Mouse (Mus musculus): ENCODE measurements around the gene Pdx1. TPM values are rescaled to one million over a fixed set of nuclear protein-coding genes. Genes with fewer than 3 reads are reported as not detected.

Pdx1 gene
- polyA plus RNA-seq (2015; fragmentation: Nextera tagmentation; extraction: Ambion mirVana) = not detected in 2 replicates

DNA sequence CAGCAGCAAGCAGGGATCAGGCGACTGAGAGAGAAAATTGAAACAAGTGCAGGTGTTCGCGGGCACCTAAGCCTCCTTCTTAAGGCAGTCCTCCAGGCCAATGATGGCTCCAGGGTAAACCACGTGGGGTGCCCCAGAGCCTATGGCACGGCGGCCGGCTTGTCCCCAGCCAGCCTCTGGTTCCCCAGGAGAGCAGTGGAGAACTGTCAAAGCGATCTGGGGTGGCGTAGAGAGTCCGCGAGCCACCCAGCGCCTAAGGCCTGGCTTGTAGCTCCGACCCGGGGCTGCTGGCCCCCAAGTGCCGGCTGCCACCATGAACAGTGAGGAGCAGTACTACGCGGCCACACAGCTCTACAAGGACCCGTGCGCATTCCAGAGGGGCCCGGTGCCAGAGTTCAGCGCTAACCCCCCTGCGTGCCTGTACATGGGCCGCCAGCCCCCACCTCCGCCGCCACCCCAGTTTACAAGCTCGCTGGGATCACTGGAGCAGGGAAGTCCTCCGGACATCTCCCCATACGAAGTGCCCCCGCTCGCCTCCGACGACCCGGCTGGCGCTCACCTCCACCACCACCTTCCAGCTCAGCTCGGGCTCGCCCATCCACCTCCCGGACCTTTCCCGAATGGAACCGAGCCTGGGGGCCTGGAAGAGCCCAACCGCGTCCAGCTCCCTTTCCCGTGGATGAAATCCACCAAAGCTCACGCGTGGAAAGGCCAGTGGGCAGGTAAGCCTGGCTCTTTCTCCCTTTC, at the start of gene Pdx1:
Pdx1 (plus strand) TSS at position 34 of the 747 bp plus-strand sequence.
- no peaks in the 10 kb centered on the region for H3K36me3 ChIP-seq (ENCODE audit: control insufficient read depth, insufficient read depth, low read length)
- ATAC-seq = no peak
- no peaks in the 10 kb centered on the region for H3K9me3 ChIP-seq (ENCODE audit: control insufficient read depth, low read length)
- H3K27ac ChIP-seq (ENCODE audit: low read depth, low read length) = no peak within 1 kb of the TSS
- peaks cover 73% of the 10 kb centered on the region for H3K27me3 ChIP-seq (replicated peaks; ENCODE audit: control insufficient read depth, insufficient read depth, low read length)
- no peaks in the 10 kb centered on the region for H3K4me1 ChIP-seq (ENCODE audit: control insufficient read depth, insufficient read depth, low read depth, low read length)
- H3K4me3 ChIP-seq (ENCODE audit: low read length) = no peak within 1 kb of the TSS
- no peak within 1 kb of the TSS for H3K9ac ChIP-seq (ENCODE audit: low read depth, low read length)
- under 1% methylated on average over 39 of the region's 44 CpGs for WGBS
- no peak within 1 kb of the TSS for H3K4me2 ChIP-seq (ENCODE audit: low read length)

DNA sequence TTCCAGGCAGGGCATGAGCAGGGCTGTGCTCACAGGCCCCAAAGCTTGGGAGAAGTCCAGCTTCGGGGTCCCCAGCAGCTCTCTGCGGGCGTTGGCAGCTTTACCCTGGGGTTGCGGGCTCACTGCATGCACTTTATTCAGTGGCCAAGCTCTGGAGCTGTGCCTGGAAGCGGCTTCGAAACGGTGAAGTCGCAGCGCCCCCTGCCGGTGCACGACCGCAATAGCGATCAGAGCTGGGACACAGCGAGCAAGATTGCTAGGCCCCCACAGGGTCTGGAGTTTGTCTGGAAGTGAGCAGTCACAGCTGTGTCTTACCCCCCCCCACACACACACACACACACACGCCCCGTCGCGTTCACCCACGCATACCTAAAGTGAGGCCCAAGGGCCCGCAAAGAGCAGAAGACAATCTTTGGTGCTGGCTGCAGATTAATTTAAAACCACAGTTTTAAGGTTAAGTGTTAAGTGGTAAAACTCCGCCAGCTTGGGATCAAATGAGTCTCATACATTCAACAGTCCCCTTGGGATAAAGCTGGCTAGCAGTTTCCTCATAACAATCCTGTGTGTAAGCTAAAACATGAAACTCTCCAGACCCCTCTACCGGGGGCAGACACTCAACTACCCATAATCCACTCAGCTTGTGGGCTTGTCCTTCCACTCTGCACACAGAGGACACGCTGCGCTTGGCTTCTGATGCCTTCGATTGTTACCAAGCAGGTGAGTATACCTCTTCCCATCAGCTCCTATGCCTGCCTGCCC, 42.2 kb upstream of the Pdx1 start:
- peak; percentile 92 for ATAC-seq

DNA sequence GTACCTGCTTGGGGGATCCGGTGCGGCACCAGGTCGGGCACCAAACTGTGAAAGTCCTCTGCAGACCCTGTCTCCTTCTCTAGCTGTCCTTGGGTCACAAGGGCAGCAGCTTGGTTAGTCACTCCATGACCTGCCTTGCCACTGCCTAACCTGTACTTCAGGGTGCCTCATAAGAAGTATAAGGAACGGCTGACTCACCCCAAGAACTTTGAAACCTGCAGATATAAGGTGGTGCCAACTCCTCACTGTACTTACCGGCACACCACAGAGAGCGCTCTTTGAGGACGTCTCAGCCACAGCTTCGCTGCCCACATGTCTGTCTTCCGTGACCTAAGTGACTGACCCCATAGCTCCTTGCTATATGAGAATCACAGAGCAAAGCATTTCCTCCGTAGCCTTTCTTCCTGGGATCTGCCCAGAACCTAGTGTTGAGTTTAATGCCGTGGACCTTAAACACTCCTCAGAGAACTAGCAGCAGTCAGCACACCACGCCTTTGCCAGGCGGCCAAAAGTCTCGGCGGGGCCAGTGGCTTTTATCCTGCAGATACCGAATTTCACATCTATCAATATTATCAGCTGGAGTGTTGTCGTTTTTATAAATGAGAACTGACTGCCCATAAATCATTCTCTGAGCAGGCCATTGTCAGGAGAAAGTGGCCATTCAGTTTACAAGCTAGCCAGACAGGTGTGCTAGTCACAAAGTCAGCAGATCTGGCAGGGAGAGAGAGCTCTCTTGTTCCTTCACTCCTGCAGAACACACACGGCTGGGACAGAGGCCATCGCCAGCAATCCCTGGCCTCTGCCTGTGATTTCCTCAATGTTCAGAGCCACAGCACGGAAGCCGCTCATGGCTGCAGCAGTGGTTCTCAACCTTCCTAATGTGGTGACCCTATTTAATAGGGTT, 34.1 kb upstream of the Pdx1 start:
- no peak for ATAC-seq
- 65% methylated on average over 21 of the region's 21 CpGs for WGBS
- Histone ChIP-seq H3K4me2 (ENCODE audit: low read length) (no peak overlapping the region), H3K27ac (ENCODE audit: low read depth, low read length) (no peak overlapping the region), H3K4me3 (ENCODE audit: low read length) (no peak overlapping the region), H3K27me3 (replicated peaks; ENCODE audit: control insufficient read depth, insufficient read depth, low read length) (no peaks in the 10 kb centered on the region), H3K36me3 (ENCODE audit: control insufficient read depth, insufficient read depth, low read length) (no peaks in the 10 kb centered on the region), H3K9me3 (ENCODE audit: control insufficient read depth, low read length) (no peaks in the 10 kb centered on the region), H3K4me1 (ENCODE audit: control insufficient read depth, insufficient read depth, low read depth, low read length) (no peaks in the 10 kb centered on the region), H3K9ac (ENCODE audit: low read depth, low read length) (no peak overlapping the region)

More for the DNA sequence above, 42.2 kb upstream of the Pdx1 start:
- Histone ChIP-seq H3K4me3 (ENCODE audit: low read length) (no peak overlapping the region), H3K27me3 (replicated peaks; ENCODE audit: control insufficient read depth, insufficient read depth, low read length) (peaks cover 50% of the 10 kb centered on the region), H3K4me2 (ENCODE audit: low read length) (peak overlapping the region; percentile 25; the same call in 1 of the 2 replicates), H3K4me1 (ENCODE audit: control insufficient read depth, insufficient read depth, low read depth, low read length) (peaks cover 4% of the 10 kb centered on the region; the same call in 1 of the 2 replicates), H3K9ac (ENCODE audit: low read depth, low read length) (peak overlapping the region; percentile 27; the same call in 1 of the 2 replicates), H3K36me3 (ENCODE audit: control insufficient read depth, insufficient read depth, low read length) (no peaks in the 10 kb centered on the region), H3K27ac (ENCODE audit: low read depth, low read length) (no peak overlapping the region), H3K9me3 (ENCODE audit: control insufficient read depth, low read length) (no peaks in the 10 kb centered on the region)
- 20% methylated on average over 25 of the region's 25 CpGs for WGBS

GRCm38 (mm10) chr5:147243908-147244307, 25.9 kb upstream of the Pdx1 start:
- Histone ChIP-seq H3K9ac (ENCODE audit: low read depth, low read length) (no peak overlapping the region), H3K4me2 (ENCODE audit: low read length) (no peak overlapping the region), H3K9me3 (ENCODE audit: control insufficient read depth, low read length) (no peaks in the 10 kb centered on the region), H3K4me3 (ENCODE audit: low read length) (no peak overlapping the region), H3K27ac (ENCODE audit: low read depth, low read length) (no peak overlapping the region), H3K27me3 (replicated peaks; ENCODE audit: control insufficient read depth, insufficient read depth, low read length) (no peaks in the 10 kb centered on the region; the same call in 1 of the 2 replicates), H3K36me3 (ENCODE audit: control insufficient read depth, insufficient read depth, low read length) (no peaks in the 10 kb centered on the region), H3K4me1 (ENCODE audit: control insufficient read depth, insufficient read depth, low read depth, low read length) (no peaks in the 10 kb centered on the region)
- no peak for ATAC-seq
- WGBS = 83% methylated on average over 7 of the region's 7 CpGs

DNA sequence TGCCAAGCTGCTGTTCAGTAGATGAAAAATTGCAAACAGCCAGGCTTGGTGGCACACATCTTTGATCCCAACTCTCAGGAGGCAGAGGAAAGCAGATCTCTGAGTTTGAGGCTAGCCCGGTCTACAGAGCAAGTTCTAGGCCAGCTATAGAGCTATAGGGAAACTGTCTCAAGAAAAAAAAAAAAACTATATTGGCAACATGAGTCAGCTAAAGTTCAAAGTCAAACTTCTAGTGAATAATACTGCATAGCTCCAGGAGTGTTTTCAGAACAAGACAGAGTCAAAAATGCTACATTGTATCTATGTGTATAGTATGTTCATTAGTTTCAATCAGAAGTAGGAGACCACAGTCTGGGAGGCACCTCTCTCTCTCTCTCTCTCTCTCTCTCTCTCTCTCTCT, 9.6 kb upstream of the Pdx1 start:
- H3K27ac ChIP-seq (ENCODE audit: low read depth, low read length) = no peak overlapping the region
- ATAC-seq = no peak
- H3K4me3 ChIP-seq (ENCODE audit: low read length) = no peak overlapping the region
- no peaks in the 10 kb centered on the region for H3K9me3 ChIP-seq (ENCODE audit: control insufficient read depth, low read length)
- no peak overlapping the region for H3K9ac ChIP-seq (ENCODE audit: low read depth, low read length)
- no peak overlapping the region for H3K4me2 ChIP-seq (ENCODE audit: low read length)
- no peaks in the 10 kb centered on the region for H3K36me3 ChIP-seq (ENCODE audit: control insufficient read depth, insufficient read depth, low read length)
- 91% methylated on average over 1 of the region's 1 CpGs for WGBS
- peaks cover 5% of the 10 kb centered on the region for H3K27me3 ChIP-seq (replicated peaks; ENCODE audit: control insufficient read depth, insufficient read depth, low read length)
- no peaks in the 10 kb centered on the region for H3K4me1 ChIP-seq (ENCODE audit: control insufficient read depth, insufficient read depth, low read depth, low read length)

GRCm38 (mm10) chr5:147260778-147261177, 9.0 kb upstream of the Pdx1 start:
- H3K4me1 ChIP-seq (ENCODE audit: control insufficient read depth, insufficient read depth, low read depth, low read length) = no peaks in the 10 kb centered on the region
- no peak overlapping the region for H3K4me2 ChIP-seq (ENCODE audit: low read length)
- no peaks in the 10 kb centered on the region for H3K9me3 ChIP-seq (ENCODE audit: control insufficient read depth, low read length)
- H3K9ac ChIP-seq (ENCODE audit: low read depth, low read length) = no peak overlapping the region
- H3K27me3 ChIP-seq (replicated peaks; ENCODE audit: control insufficient read depth, insufficient read depth, low read length) = peaks cover 10% of the 10 kb centered on the region
- 65% methylated on average over 4 of the region's 4 CpGs for WGBS
- no peak overlapping the region for H3K27ac ChIP-seq (ENCODE audit: low read depth, low read length)
- no peak overlapping the region for H3K4me3 ChIP-seq (ENCODE audit: low read length)
- no peaks in the 10 kb centered on the region for H3K36me3 ChIP-seq (ENCODE audit: control insufficient read depth, insufficient read depth, low read length)
- no peak for ATAC-seq

- no peak overlapping the region for H3K9ac ChIP-seq (ENCODE audit: low read depth, low read length)
- H3K4me3 ChIP-seq (ENCODE audit: low read length) = no peak overlapping the region
- H3K4me2 ChIP-seq (ENCODE audit: low read length) = no peak overlapping the region
- WGBS = 49% methylated on average over 11 of the region's 11 CpGs
- H3K9me3 ChIP-seq (ENCODE audit: control insufficient read depth, low read length) = no peaks in the 10 kb centered on the region
- H3K4me1 ChIP-seq (ENCODE audit: control insufficient read depth, insufficient read depth, low read depth, low read length) = no peaks in the 10 kb centered on the region
- ATAC-seq = no peak
- no peaks in the 10 kb centered on the region for H3K36me3 ChIP-seq (ENCODE audit: control insufficient read depth, insufficient read depth, low read length)
- no peak overlapping the region for H3K27ac ChIP-seq (ENCODE audit: low read depth, low read length)
- peaks cover 21% of the 10 kb centered on the region for H3K27me3 ChIP-seq (replicated peaks; ENCODE audit: control insufficient read depth, insufficient read depth, low read length)
Observed at GRCm38 (mm10) chr5:147261899-147262541, 7.7 kb upstream of the Pdx1 start.

- Histone ChIP-seq H3K27me3 (replicated peaks; ENCODE audit: control insufficient read depth, insufficient read depth, low read length) (peaks cover 38% of the 10 kb centered on the region), H3K4me3 (ENCODE audit: low read length) (no peak overlapping the region), H3K4me1 (ENCODE audit: control insufficient read depth, insufficient read depth, low read depth, low read length) (no peaks in the 10 kb centered on the region), H3K9ac (ENCODE audit: low read depth, low read length) (no peak overlapping the region), H3K36me3 (ENCODE audit: control insufficient read depth, insufficient read depth, low read length) (no peaks in the 10 kb centered on the region), H3K27ac (ENCODE audit: low read depth, low read length) (no peak overlapping the region), H3K4me2 (ENCODE audit: low read length) (no peak overlapping the region), H3K9me3 (ENCODE audit: control insufficient read depth, low read length) (no peaks in the 10 kb centered on the region)
- no peak for ATAC-seq
- 52% methylated on average over 4 of the region's 4 CpGs for WGBS
Observed at GRCm38 (mm10) chr5:147263945-147264344, 5.8 kb upstream of the Pdx1 start.
